Mouse (Mus musculus) lung, embryonic 15.5 days (tissue): Measurements from ENCODE around the gene Ppme1. TPM values are rescaled to one million over a fixed set of nuclear protein-coding genes. Genes with fewer than 3 reads are reported as not detected.

Experiments used
- ATAC-seq: fragments of 200-750 bp; cut with Nextera tagmentation; 2 replicates; pipeline ENCODE4 v1.8.0; 2017; ENCODE audit warnings: moderate number of reproducible peaks, borderline replicate concordance; ENCODE audit not compliant: low FRiP score, low TSS enrichment; ENCODE audit errors: extremely low read depth
- H3K27ac ChIP-seq: fragments of 300-500 bp; sonication (generic); 2 replicates; pipeline ENCODE4 v1.5.1; 2015; ENCODE audit warnings: moderate library complexity, mild to moderate bottlenecking, inconsistent platforms
- H3K27me3 ChIP-seq: fragments of 300-500 bp; sonication (generic); 2 replicates; pipeline ENCODE4 v1.6.1; 2015; ENCODE audit warnings: inconsistent platforms
- H3K36me3 ChIP-seq: fragments of 300-500 bp; sonication (generic); 2 replicates; pipeline ENCODE4 v1.6.1; 2015; ENCODE audit warnings: inconsistent platforms
- H3K4me1 ChIP-seq: fragments of 300-500 bp; sonication (generic); 2 replicates; pipeline ENCODE4 v1.6.1; 2015; ENCODE audit warnings: inconsistent platforms
- H3K4me2 ChIP-seq: fragments of 300-500 bp; sonication (generic); 2 replicates; pipeline ENCODE4 v1.6.1; 2015; ENCODE audit warnings: inconsistent platforms, mild to moderate bottlenecking, moderate library complexity
- H3K4me3 ChIP-seq: fragments of 300-500 bp; sonication (generic); 2 replicates; pipeline ENCODE4 v1.5.1; 2015; ENCODE audit warnings: mild to moderate bottlenecking, inconsistent platforms
- H3K9ac ChIP-seq: fragments of 300-500 bp; sonication (generic); 2 replicates; pipeline ENCODE4 v1.6.1; 2015; ENCODE audit warnings: inconsistent platforms
- H3K9me3 ChIP-seq: fragments of 300-500 bp; sonication (generic); 2 replicates; pipeline ENCODE4 v1.6.1; 2016; ENCODE audit warnings: inconsistent platforms
- WGBS: fragments of 180-500 bp; shearing (Covaris S2); methylation state at CpG from one replicate; pipeline ENCODE4 v1.1.7; 2015; 5-methylcytosine and 5-hydroxymethylcytosine counted together
- polyA plus RNA-seq: library from polyadenylated mRNA; unstranded; fragments of >200 nt; fragmentation: Nextera tagmentation; extraction: Ambion mirVana; gene quantifications from 2 replicates; pipeline ENCODE4 v1.2.1, GENCODE M21; 2015

The Ppme1 gene
- 61.6 and 63.5 TPM in 2 replicates for polyA plus RNA-seq

DNA sequence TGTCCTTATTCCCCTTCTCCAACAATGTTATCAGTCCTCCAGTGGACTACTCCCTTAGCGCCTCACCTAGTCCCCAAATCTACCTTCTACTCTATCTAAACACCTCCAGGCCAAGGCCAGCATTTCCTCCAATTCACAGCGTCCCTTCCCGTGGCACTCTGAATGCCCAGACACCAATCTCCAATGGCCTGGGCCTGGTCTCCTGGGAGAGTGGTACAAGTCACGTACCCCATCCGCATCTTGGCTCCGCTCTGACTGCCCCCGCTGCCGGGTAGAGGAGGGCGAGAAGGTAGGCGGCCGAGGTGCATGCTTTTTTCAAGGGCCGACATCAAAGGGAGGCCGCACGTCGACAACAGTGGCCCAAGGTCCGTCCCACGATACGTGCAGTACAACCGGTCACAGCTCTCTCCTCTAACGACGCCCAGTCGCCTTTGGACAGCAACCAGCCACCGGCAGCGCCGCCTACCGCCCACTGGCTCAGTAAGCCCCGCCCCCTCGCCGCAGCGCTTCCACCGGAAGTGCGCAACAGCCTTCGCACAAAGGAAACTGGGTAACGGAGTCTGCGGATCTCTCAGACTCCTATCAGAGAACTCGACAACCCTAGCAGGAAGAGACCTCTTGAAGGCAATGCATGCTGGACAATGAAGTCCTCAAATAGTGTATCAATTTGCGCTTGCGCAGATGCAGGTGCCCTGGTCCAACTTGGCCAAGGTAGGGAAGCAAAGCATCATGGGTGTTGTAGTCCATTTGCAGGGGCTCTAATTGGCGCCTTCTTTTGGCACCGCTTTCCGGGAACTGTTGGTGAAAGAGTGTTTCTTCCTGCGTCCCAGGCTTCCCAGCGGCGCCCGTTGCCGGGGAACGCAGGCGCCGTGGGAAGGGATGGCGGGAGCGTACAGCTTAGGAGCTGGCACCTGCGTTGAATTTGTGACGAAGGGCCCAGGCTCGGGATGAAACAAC lies at the start of gene Ppme1, which contains the start of gene C2cd3:
TSS of gene Ppme1 (minus strand) at position 813 of the 957 bp plus-strand sequence.
TSS of gene C2cd3 (plus strand) at position 739 of the 957 bp plus-strand sequence.
- under 1% methylated on average over 54 of the region's 54 CpGs for WGBS
- Histone ChIP-seq H3K4me1 (peaks cover 18% of the 10 kb centered on the region), H3K27ac (peak within 1 kb of the TSS; percentile 90), H3K9ac (peak within 1 kb of the TSS; percentile 69), H3K27me3 (no peaks in the 10 kb centered on the region), H3K9me3 (no peaks in the 10 kb centered on the region), H3K4me3 (peak within 1 kb of the TSS; percentile 78), H3K36me3 (no peaks in the 10 kb centered on the region), H3K4me2 (peak within 1 kb of the TSS; percentile 67)
- peak; percentile 98 for ATAC-seq

DNA sequence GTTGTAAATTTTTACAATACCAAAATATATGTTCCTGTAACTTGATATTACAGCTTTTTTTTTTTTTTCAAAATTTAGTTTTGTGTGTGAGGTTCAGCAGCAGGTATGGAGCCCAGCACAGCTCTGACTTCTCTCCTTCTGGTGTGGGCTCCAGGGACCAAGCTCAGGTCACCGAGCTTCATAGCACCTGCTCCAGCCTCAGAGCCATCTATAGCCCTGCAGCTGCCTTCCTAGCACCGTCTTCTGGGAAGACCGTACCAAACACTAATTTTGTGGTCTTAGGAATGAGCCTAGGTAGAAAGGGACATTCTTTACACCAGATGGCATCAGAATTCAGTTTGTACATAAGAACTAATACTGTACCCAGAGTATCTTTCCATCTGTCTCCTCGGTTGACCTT lies 36.6 kb upstream of the Ppme1 start:
- H3K4me2 ChIP-seq: no peak overlapping the region
- H3K27me3 ChIP-seq: no peaks in the 10 kb centered on the region
- peaks cover 65% of the 10 kb centered on the region for H3K36me3 ChIP-seq
- H3K9ac ChIP-seq: no peak overlapping the region
- WGBS: 94% methylated on average over 4 of the region's 4 CpGs
- no peaks in the 10 kb centered on the region for H3K4me1 ChIP-seq
- H3K4me3 ChIP-seq: no peak overlapping the region
- no peaks in the 10 kb centered on the region for H3K9me3 ChIP-seq
- no peak overlapping the region for H3K27ac ChIP-seq
- no peak for ATAC-seq

DNA sequence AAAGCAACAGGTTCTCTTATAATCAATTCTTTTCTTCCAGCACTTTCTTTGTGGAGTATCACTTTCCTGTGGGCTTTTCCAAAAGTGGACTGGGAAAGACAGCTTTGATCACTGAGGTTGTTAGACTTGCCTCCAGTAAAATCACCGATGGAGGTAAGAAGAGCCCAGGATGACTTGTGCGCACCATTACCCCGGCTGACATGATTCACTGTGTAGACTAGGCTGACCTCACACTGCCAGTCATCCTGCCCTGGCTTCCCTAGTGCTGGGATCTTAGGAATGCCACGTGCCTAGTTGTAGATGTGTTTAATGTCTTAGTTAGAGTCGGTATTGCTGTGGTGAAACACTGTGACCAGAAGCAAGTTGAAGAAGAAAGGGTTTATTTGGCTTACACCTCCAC lies 35.6 kb upstream of the Ppme1 start:
- 92% methylated on average over 5 of the region's 5 CpGs for WGBS
- H3K4me2 ChIP-seq: no peak overlapping the region
- H3K9ac ChIP-seq: no peak overlapping the region
- ATAC-seq: no peak
- no peaks in the 10 kb centered on the region for H3K9me3 ChIP-seq
- no peaks in the 10 kb centered on the region for H3K4me1 ChIP-seq
- H3K4me3 ChIP-seq: no peak overlapping the region
- H3K27me3 ChIP-seq: no peaks in the 10 kb centered on the region
- no peak overlapping the region for H3K27ac ChIP-seq
- H3K36me3 ChIP-seq: peaks cover 66% of the 10 kb centered on the region

DNA sequence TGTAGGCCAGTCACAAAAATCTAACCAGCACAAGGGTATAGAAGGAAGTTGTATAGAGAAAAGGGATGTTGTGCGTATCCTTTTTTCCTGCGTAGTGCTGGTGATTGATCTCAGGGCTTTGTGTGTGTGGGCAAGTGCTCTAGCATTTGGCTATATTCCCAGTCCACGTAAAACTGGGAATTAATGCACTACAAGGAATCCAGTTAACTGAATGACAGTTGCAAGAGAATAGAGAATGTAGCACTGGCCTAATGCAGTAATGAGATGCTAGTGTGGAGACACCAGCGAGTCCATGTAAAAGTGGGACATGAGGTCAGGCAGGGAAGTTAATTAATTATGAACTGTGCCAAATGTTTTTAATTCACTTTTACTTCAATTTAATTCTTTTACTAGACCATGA lies 30.6 kb upstream of the Ppme1 start:
- Histone ChIP-seq H3K4me2 (no peak overlapping the region), H3K27ac (no peak overlapping the region), H3K4me1 (no peaks in the 10 kb centered on the region), H3K27me3 (no peaks in the 10 kb centered on the region), H3K36me3 (peaks cover 55% of the 10 kb centered on the region), H3K4me3 (no peak overlapping the region), H3K9me3 (no peaks in the 10 kb centered on the region), H3K9ac (no peak overlapping the region)
- no peak for ATAC-seq
- WGBS: 81% methylated on average over 4 of the region's 4 CpGs

DNA sequence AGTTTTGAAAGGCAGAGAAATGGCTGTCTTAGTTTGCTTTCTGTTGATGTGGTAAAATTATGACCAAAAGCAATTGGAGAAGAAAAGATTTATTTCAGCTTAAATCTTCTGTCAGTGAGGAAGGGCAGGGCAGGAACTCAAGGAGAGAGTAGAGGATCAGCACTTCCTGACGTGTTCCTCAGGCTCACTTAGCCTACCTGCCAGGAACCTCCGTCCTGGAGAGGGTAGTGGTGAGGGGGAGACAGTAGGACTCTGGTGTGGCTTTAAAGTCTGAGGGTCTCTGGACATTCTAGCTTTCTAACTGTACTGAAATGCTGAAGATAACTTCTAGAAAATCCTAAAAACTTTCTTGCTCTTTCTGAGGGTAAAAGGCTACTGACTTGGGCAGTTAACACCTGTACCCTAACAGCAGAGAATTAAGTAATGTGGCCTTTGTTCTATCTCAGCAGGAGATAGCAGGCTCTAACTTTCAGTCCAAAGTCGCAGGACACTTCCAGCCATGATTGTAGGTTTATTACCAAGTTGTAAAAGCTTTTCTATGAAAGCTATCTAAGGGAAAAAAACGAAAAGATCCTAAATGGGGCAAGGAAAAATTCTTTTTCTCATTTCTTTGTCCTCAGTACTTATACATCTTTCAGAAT lies 28.9 kb upstream of the Ppme1 start:
- 57% methylated on average over 4 of the region's 4 CpGs for WGBS
- Histone ChIP-seq H3K4me1 (no peaks in the 10 kb centered on the region), H3K4me3 (no peak overlapping the region), H3K27me3 (no peaks in the 10 kb centered on the region), H3K4me2 (no peak overlapping the region), H3K9ac (no peak overlapping the region), H3K27ac (no peak overlapping the region), H3K36me3 (peaks cover 49% of the 10 kb centered on the region), H3K9me3 (no peaks in the 10 kb centered on the region)
- no peak for ATAC-seq

DNA sequence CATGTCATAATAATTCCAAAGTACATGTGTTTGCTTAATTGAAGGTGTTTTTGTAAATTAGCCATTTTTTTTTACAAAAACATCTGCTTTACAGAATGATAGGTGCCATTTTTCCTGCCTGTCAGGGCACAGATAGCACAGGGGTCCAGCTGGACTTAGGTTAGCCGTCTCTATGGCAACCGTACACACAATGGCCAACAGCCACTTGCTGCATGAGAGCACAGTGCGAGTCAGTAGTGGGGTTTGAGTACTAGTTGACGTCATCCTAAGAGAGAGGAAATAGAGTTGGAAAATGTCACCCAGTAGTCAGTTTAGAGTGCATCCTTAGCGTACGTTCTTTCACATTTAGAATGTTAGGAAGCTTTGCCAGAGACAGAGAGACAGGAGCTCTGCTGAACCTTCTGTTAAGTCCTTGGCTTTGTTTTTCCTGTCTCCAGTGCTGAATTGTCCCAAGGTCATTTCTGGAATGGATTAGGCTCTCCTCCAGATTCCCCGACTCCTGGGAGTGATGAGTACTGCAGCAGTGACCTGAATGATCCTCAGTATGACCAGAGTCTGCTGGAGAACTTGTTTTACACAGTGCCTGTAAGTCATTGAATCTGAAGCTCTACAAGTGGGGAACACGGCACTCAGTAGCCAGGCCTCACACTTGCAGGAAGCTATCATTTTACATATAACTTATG lies 27.3 kb upstream of the Ppme1 start:
- no peaks in the 10 kb centered on the region for H3K4me1 ChIP-seq
- peaks cover 52% of the 10 kb centered on the region for H3K36me3 ChIP-seq
- no peak for ATAC-seq
- no peak overlapping the region for H3K27ac ChIP-seq
- WGBS: 67% methylated on average over 8 of the region's 8 CpGs
- H3K9me3 ChIP-seq: no peaks in the 10 kb centered on the region
- no peak overlapping the region for H3K4me2 ChIP-seq
- no peak overlapping the region for H3K4me3 ChIP-seq
- no peak overlapping the region for H3K9ac ChIP-seq
- no peaks in the 10 kb centered on the region for H3K27me3 ChIP-seq

DNA sequence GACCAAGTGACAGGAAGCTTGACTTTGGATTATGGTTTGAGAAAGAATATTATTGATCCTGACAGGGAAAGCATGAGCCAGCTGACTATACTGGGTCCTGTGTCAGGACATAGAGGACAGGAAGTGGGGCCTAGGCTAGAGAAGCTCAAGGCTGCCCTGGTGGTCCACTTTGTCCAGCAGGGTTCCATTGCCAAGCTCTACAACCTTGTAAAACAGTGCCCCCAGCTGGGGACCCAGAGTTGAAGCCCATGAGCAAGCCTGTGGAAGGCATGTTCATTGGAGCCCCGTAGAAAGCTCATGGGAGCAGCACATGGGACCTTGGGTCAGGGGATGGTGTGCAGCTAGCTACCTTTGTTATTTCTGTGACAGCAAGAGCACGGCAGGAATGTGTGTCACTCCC lies 20.2 kb upstream of the Ppme1 start:
- no peaks in the 10 kb centered on the region for H3K4me1 ChIP-seq
- no peaks in the 10 kb centered on the region for H3K9me3 ChIP-seq
- H3K27ac ChIP-seq: no peak overlapping the region
- no peak overlapping the region for H3K9ac ChIP-seq
- no peak overlapping the region for H3K4me3 ChIP-seq
- WGBS: 76% methylated on average over 2 of the region's 2 CpGs
- peaks cover 42% of the 10 kb centered on the region for H3K36me3 ChIP-seq
- no peaks in the 10 kb centered on the region for H3K27me3 ChIP-seq
- no peak for ATAC-seq
- no peak overlapping the region for H3K4me2 ChIP-seq

DNA sequence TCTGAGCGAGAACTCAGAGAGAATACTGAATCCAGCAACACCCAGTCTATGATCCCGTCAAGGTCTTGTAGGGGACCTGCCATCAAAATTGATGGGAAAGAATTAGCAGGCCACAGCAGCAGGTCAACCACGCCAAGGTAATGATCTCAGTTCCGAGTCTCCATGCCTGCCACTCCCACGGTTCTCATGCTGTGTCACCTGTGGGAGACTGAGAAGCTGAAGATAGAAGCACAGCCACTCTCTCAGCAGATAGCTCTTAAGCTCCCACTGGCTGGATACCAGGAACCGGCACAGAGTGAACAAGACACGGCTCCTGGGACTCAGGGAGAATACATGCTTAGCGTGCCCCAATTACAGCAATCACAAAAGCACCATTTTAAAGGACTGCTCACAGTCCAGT lies 18.1 kb upstream of the Ppme1 start:
- 80% methylated on average over 8 of the region's 8 CpGs for WGBS
- ATAC-seq: no peak

DNA sequence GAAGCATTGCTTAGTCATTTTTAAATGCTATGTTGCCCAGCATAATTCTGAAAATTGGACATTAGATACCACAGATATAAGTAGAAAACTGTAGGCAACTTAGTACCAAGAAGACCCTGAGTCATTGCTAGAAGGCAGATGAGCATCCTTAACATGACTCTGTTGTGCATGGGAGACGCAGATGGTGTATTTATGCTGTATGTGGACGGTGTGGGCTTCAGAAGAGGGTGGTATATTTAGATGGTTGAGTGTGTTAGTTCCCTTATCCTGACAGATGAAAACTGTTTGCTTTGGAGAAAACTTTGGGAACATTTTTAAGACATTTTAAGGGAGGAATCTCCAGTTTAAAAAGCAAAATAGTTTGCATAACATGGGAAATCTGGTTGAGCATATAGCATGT lies 16.1 kb upstream of the Ppme1 start:
- Histone ChIP-seq H3K36me3 (peaks cover 24% of the 10 kb centered on the region; the same call in 1 of the 2 replicates), H3K27ac (no peak overlapping the region), H3K27me3 (no peaks in the 10 kb centered on the region), H3K4me1 (no peaks in the 10 kb centered on the region), H3K9ac (no peak overlapping the region), H3K4me3 (no peak overlapping the region), H3K9me3 (no peaks in the 10 kb centered on the region), H3K4me2 (no peak overlapping the region)
- WGBS: 86% methylated on average over 2 of the region's 2 CpGs
- ATAC-seq: no peak

More for the DNA sequence above, 18.1 kb upstream of the Ppme1 start:
- no peaks in the 10 kb centered on the region for H3K4me1 ChIP-seq
- no peaks in the 10 kb centered on the region for H3K27me3 ChIP-seq
- H3K9ac ChIP-seq: no peak overlapping the region
- H3K4me2 ChIP-seq: no peak overlapping the region
- no peaks in the 10 kb centered on the region for H3K9me3 ChIP-seq
- peaks cover 28% of the 10 kb centered on the region; the same call in 1 of the 2 replicates for H3K36me3 ChIP-seq
- H3K27ac ChIP-seq: no peak overlapping the region
- H3K4me3 ChIP-seq: no peak overlapping the region

DNA sequence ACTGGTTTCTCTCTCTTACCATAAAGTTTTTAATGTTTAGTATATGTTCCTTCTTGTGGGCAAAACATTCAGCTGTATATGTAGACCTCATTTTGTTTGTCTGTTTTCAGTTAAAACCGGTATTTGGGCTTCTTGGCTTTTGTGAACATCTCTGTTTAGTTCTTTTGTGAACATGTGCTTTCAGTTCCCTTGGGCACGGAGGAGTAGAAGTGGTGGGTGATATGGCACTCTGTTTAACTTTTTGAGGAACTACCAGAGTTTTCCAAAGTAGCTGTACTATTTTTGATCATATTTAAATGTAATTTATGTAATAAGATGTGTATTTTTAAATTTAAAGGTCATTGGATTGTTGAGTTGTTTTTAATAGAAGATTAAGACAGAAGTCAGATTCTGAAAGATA lies 11.1 kb upstream of the Ppme1 start:
- Histone ChIP-seq H3K9ac (no peak overlapping the region), H3K27ac (no peak overlapping the region), H3K4me1 (no peaks in the 10 kb centered on the region), H3K4me2 (no peak overlapping the region), H3K9me3 (no peaks in the 10 kb centered on the region), H3K36me3 (peaks cover 29% of the 10 kb centered on the region), H3K27me3 (no peaks in the 10 kb centered on the region), H3K4me3 (no peak overlapping the region)
- ATAC-seq: no peak
- WGBS: 79% methylated on average over 2 of the region's 2 CpGs

DNA sequence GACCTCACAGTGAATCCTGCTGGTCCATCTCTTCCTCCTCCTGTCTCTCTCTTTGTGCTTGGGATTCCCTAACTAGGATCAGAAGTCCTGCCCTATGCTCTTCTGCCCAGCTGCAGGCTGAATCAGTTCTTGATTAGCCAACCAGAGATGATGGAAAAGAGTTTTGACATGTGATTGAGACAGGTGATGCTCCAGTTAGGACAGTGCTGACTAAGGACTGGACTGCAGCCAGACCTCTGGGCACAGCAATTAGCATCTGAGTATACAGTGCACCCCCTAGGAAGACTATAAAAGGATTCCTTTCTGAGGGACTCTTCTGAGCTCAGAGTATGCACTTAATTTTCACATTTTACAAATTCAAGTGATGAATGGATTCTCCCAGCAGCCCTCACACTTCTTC lies 9.1 kb upstream of the Ppme1 start:
- no peak overlapping the region for H3K27ac ChIP-seq
- no peaks in the 10 kb centered on the region for H3K27me3 ChIP-seq
- H3K4me3 ChIP-seq: no peak overlapping the region
- H3K9ac ChIP-seq: no peak overlapping the region
- ATAC-seq: no peak
- peaks cover 35% of the 10 kb centered on the region for H3K36me3 ChIP-seq
- H3K9me3 ChIP-seq: no peaks in the 10 kb centered on the region
- H3K4me2 ChIP-seq: no peak overlapping the region
- H3K4me1 ChIP-seq: no peaks in the 10 kb centered on the region

DNA sequence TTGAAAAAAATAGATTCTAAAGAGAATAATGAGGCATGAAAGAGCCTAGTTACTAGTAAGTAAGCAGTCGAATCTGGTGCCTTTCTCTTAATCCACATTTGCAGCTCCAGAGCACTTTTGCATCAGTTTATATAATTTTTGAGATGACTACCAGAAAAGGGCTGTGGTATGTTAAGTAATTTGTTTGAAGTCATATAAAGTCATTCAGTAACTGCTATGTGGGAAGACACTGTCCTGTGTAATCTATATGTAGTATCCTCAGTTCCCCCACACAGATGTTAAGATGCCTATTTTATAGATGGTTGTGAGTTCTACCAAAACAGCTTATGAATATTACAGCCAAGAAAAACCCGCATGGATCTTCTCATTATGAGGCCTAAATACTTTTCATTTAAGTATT lies 6.2 kb upstream of the Ppme1 start:
- Histone ChIP-seq H3K27ac (no peak overlapping the region), H3K27me3 (no peaks in the 10 kb centered on the region), H3K9ac (no peak overlapping the region), H3K4me2 (no peak overlapping the region), H3K4me1 (no peaks in the 10 kb centered on the region), H3K36me3 (peaks cover 30% of the 10 kb centered on the region), H3K9me3 (no peaks in the 10 kb centered on the region), H3K4me3 (no peak overlapping the region)
- no peak for ATAC-seq
- 76% methylated on average over 2 of the region's 2 CpGs for WGBS
